Mouse (Mus musculus) liver, adult 10 weeks (tissue): ENCODE measurements around the gene Chst4. TPM values are rescaled to one million over a fixed set of nuclear protein-coding genes. Genes with fewer than 3 reads are reported as not detected.

Source experiments
- polyA plus RNA-seq: library from polyadenylated mRNA; stranded (reverse); fragments of 350-450 nt; fragmentation: Illumina TruSeq; extraction: RNeasy Lipid Tissue Mini Kit (QIAGEN cat#74804); gene quantifications from one replicate; pipeline ENCODE4 v1.2.3, GENCODE M21; 2014; ENCODE audit warnings: low read depth, low replicate concordance

Gene Chst4
- polyA plus RNA-seq: 0.32 TPM

GRCm38 (mm10) chr8:110039659-110040058 is at the start of gene Chst4:
Gene Chst4 (minus strand): TSS chr8:110039740.

GRCm38 (mm10) chr8:110079282-110080221 is 40.0 kb upstream of the Chst4 start, which contains the start of gene Zfp612:
Gene Zfp612 (plus strand): TSS chr8:110079746.

GRCm38 (mm10) chr8:109990224-109990623 is 49.3 kb downstream of the Chst4 start, which contains the start of gene Tat:
Gene Tat (plus strand): TSS chr8:109990437.

Other genes with a start within 250 kb of the Chst4 start
- 1.1 TPM for gene Phlpp2, start 171.2 kb downstream of the Chst4 start, polyA plus RNA-seq
- gene Marveld3, start 77.5 kb downstream of the Chst4 start, polyA plus RNA-seq: 0.34 TPM
- 541 TPM for gene Tat, start 49.3 kb downstream of the Chst4 start, polyA plus RNA-seq
- 6.2 TPM for gene Zfp612, start 40.0 kb upstream of the Chst4 start, polyA plus RNA-seq
- not detected for gene Gm21964, start 61.5 kb upstream of the Chst4 start, polyA plus RNA-seq
- not detected for gene Gm17720, start 63.0 kb upstream of the Chst4 start, polyA plus RNA-seq
- not detected for gene Calb2, start 128.5 kb upstream of the Chst4 start, polyA plus RNA-seq
- gene Cmtr2, start 175.9 kb upstream of the Chst4 start, polyA plus RNA-seq: 1.9 TPM
- gene Hydin, start 227.2 kb upstream of the Chst4 start, polyA plus RNA-seq: not detected